Mouse (Mus musculus) liver, postnatal 0 days (tissue): ENCODE measurements around the gene Rbm47. TPM values are rescaled to one million over a fixed set of nuclear protein-coding genes. Genes with fewer than 3 reads are reported as not detected.

Source experiments
- ATAC-seq: fragments of 200-750 bp; cut with Nextera tagmentation; 2 replicates; pipeline ENCODE4 v1.8.0; 2017; ENCODE audit warnings: mild to moderate bottlenecking, moderate library complexity
- DNase-seq: peaks from one replicate; pipeline ENCODE4 v3.0.0-alpha.2; 2016
- H3K27ac ChIP-seq: fragments of 300-500 bp; sonication (generic); 2 replicates; pipeline ENCODE4 v1.5.1; 2014; ENCODE audit warnings: antibody characterized with exemption, moderate library complexity, mild to moderate bottlenecking, low read depth
- H3K27me3 ChIP-seq: fragments of 300-500 bp; sonication (generic); 2 replicates; pipeline ENCODE4 v1.6.1; 2014; ENCODE audit warnings: low read length, control low read depth, mixed read lengths; ENCODE audit not compliant: insufficient read depth
- H3K36me3 ChIP-seq: fragments of 300-500 bp; sonication (generic); replicated peaks from 2 replicates; pipeline ENCODE4 v1.6.1; 2014; ENCODE audit warnings: mild to moderate bottlenecking, control low read depth, low read length, moderate library complexity, mixed read lengths; ENCODE audit not compliant: insufficient read depth
- H3K4me1 ChIP-seq: fragments of 300-500 bp; sonication (generic); 2 replicates; pipeline ENCODE4 v1.6.1; 2014; ENCODE audit warnings: antibody characterized with exemption, mild to moderate bottlenecking, control low read depth; ENCODE audit not compliant: insufficient read depth
- H3K4me2 ChIP-seq: fragments of 300-500 bp; sonication (generic); 2 replicates; pipeline ENCODE4 v1.6.1; 2014; ENCODE audit warnings: low read depth, mild to moderate bottlenecking, low read length, moderate library complexity, mixed read lengths
- H3K4me3 ChIP-seq: fragments of 300-500 bp; sonication (generic); 2 replicates; pipeline ENCODE4 v1.5.1; 2014; ENCODE audit warnings: low read depth, low read length
- H3K9ac ChIP-seq: fragments of 300-500 bp; sonication (generic); replicated peaks from 2 replicates; pipeline ENCODE4 v1.6.1; 2014; ENCODE audit warnings: mild to moderate bottlenecking, moderate library complexity
- H3K9me3 ChIP-seq: fragments of 300-500 bp; sonication (generic); 2 replicates; pipeline ENCODE4 v1.6.1; 2016; ENCODE audit warnings: mild to moderate bottlenecking, control low read depth, low read length, mixed read lengths
- CTCF ChIP-seq: sonication (generic); IDR thresholded peaks from 2 replicates; pipeline ENCODE4 v1.5.1; 2016; ENCODE audit warnings: antibody characterized with exemption, low read depth
- EP300 ChIP-seq: IDR thresholded peaks from 2 replicates; pipeline ENCODE4 v1.6.1; 2016; ENCODE audit warnings: antibody characterized with exemption, low read depth, mild to moderate bottlenecking
- WGBS: fragments of 180-500 bp; shearing (Covaris S2); extraction: QIAGEN DNeasy Blood & Tissue Kit; methylation state at CpG from one replicate; pipeline ENCODE4 v1.1.7; 2014; ENCODE audit not compliant: insufficient replicate concordance; 5-methylcytosine and 5-hydroxymethylcytosine counted together
- polyA plus RNA-seq: library from polyadenylated mRNA; unstranded; fragments of >200 nt; fragmentation: Nextera tagmentation; extraction: Ambion mirVana; gene quantifications from 2 replicates; pipeline ENCODE4 v1.2.1, GENCODE M21; 2015

Gene Rbm47
- polyA plus RNA-seq, 1 experiment from 2014 or later = 22.8 TPM

- H3K4me2 ChIP-seq = peak overlapping the region; percentile 63
- 61% methylated on average over 9 of the region's 9 CpGs for WGBS
- DNase-seq (peak; percentile 64), ATAC-seq (peak; percentile 47)
- H3K4me3 ChIP-seq = peak overlapping the region; percentile 33
- no peak overlapping the region; the same call in 1 of the 2 replicates for H3K9ac ChIP-seq
- no peaks in the 10 kb centered on the region for H3K27me3 ChIP-seq
- H3K27ac ChIP-seq = peak overlapping the region; percentile 80
- H3K36me3 ChIP-seq = peaks cover 3% of the 10 kb centered on the region; the same call in 1 of the 2 replicates
- no peak for TF ChIP-seq CTCF
- TF ChIP-seq EP300 = 0 out of 2 replicates have a peak, but pooled peaks have one; percentile 20
- H3K4me1 ChIP-seq = peaks cover 7% of the 10 kb centered on the region; the same call in 1 of the 2 replicates
- no peaks in the 10 kb centered on the region for H3K9me3 ChIP-seq
These were observed 118.5 kb downstream of the Rbm47 start for GRCm38 (mm10) chr5:66054394-66054793.

GRCm38 (mm10) chr5:66052777-66053548, 120.0 kb downstream of the Rbm47 start:
- H3K27ac ChIP-seq = peak overlapping the region; percentile 80
- H3K9ac ChIP-seq = peak overlapping the region; percentile 49

DNA sequence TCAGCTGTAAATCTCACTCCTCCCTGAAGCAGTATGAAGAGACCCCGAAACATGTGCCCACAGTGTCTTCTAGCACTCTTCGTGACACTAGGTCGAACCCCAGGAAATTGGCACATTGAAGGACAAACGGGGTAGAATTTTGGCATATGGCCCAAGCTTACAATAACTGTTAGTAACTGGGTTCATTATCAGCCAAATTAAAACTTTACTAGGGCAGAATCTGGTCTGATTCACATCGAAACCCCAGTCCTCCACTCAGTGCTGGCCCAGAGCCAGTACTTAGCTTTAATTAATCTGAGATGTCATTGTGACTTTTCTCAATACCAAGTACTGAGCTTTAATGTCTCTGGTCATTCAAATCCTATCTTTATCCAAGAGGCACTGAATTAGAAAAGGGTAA, 122.1 kb downstream of the Rbm47 start:
- no peaks in the 10 kb centered on the region for H3K27me3 ChIP-seq
- no peak overlapping the region for H3K4me3 ChIP-seq
- no peak overlapping the region for H3K9ac ChIP-seq
- no peaks in the 10 kb centered on the region for H3K9me3 ChIP-seq
- DNase-seq (no peak), ATAC-seq (no peak)
- 66% methylated on average over 5 of the region's 5 CpGs for WGBS
- peaks cover 12% of the 10 kb centered on the region for H3K4me1 ChIP-seq
- TF ChIP-seq EP300 (no peak), CTCF (no peak)
- H3K27ac ChIP-seq = no peak overlapping the region
- no peaks in the 10 kb centered on the region for H3K36me3 ChIP-seq
- no peak overlapping the region for H3K4me2 ChIP-seq

More at GRCm38 (mm10) chr5:66052777-66053548, 120.0 kb downstream of the Rbm47 start:
- H3K36me3 ChIP-seq = peaks cover 3% of the 10 kb centered on the region; the same call in 1 of the 2 replicates
- peak overlapping the region; percentile 63 for H3K4me2 ChIP-seq
- WGBS = 65% methylated on average over 20 of the region's 20 CpGs
- H3K27me3 ChIP-seq = no peaks in the 10 kb centered on the region
- peak overlapping the region; percentile 33 for H3K4me3 ChIP-seq
- no peaks in the 10 kb centered on the region for H3K9me3 ChIP-seq
- DNase-seq (peak; percentile 53), ATAC-seq (peak; percentile 92)
- TF ChIP-seq EP300 (peak; percentile 71), CTCF (no peak)
- peaks cover 7% of the 10 kb centered on the region; the same call in 1 of the 2 replicates for H3K4me1 ChIP-seq

GRCm38 (mm10) chr5:66046356-66046755, 126.6 kb downstream of the Rbm47 start:
- H3K9ac ChIP-seq = no peak overlapping the region
- no peaks in the 10 kb centered on the region for H3K9me3 ChIP-seq
- H3K4me1 ChIP-seq = peaks cover 15% of the 10 kb centered on the region
- ATAC-seq (no peak), DNase-seq (no peak)
- H3K36me3 ChIP-seq = no peaks in the 10 kb centered on the region
- no peak overlapping the region; the same call in 1 of the 2 replicates for H3K27ac ChIP-seq
- WGBS = 63% methylated on average over 3 of the region's 3 CpGs
- H3K27me3 ChIP-seq = no peaks in the 10 kb centered on the region
- H3K4me3 ChIP-seq = no peak overlapping the region
- no peak overlapping the region for H3K4me2 ChIP-seq
- TF ChIP-seq CTCF (no peak), EP300 (no peak)

GRCm38 (mm10) chr5:66043897-66044296, 129.0 kb downstream of the Rbm47 start:
- no peak overlapping the region for H3K4me3 ChIP-seq
- H3K4me2 ChIP-seq = no peak overlapping the region
- H3K9me3 ChIP-seq = no peaks in the 10 kb centered on the region
- TF ChIP-seq EP300 = peak; percentile 64
- TF ChIP-seq CTCF = no peak
- no peaks in the 10 kb centered on the region for H3K36me3 ChIP-seq
- no peak overlapping the region for H3K9ac ChIP-seq
- H3K4me1 ChIP-seq = peaks cover 21% of the 10 kb centered on the region
- ATAC-seq (peak; percentile 81), DNase-seq (no peak)
- H3K27ac ChIP-seq = peak overlapping the region; percentile 49
- 36% methylated on average over 3 of the region's 3 CpGs for WGBS
- H3K27me3 ChIP-seq = no peaks in the 10 kb centered on the region

- ATAC-seq (peak; percentile 45), DNase-seq (no peak)
- no peaks in the 10 kb centered on the region for H3K36me3 ChIP-seq
- peaks cover 24% of the 10 kb centered on the region for H3K4me1 ChIP-seq
- no peaks in the 10 kb centered on the region for H3K9me3 ChIP-seq
- WGBS = 48% methylated on average over 10 of the region's 10 CpGs
- TF ChIP-seq CTCF (no peak), EP300 (no peak)
- peak overlapping the region; percentile 36; the same call in 1 of the 2 replicates for H3K4me2 ChIP-seq
- H3K27ac ChIP-seq = peak overlapping the region; percentile 18; the same call in 1 of the 2 replicates
- H3K27me3 ChIP-seq = no peaks in the 10 kb centered on the region
- H3K9ac ChIP-seq = no peak overlapping the region
- no peak overlapping the region for H3K4me3 ChIP-seq
These were observed 130.1 kb downstream of the Rbm47 start for GRCm38 (mm10) chr5:66042651-66043340.
